Mouse (Mus musculus): ENCODE measurements around the gene Gse1. TPM values are rescaled to one million over a fixed set of nuclear protein-coding genes. Genes with fewer than 3 reads are reported as not detected.

Gse1 gene
- polyA plus RNA-seq, 1 experiment from 2014 or later = 17.8 TPM

DNA sequence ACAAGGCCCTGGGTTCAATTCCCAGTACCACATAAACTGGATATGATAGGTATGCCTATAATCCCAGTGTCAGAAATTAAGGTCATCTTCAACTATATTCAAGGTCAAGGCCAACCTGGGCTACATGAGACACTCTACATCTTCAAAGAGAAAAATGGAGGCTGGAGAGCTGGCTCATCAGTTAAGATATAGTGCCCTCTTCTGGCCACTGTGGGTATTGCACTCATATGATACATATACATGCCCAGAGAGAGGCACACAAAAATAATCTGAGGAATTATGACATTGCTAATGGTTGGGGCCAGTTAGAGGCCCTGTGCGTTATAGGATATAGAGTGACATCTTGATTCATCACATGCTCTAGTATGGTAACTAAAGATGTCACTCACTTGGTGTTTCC, 205.5 kb downstream of the Gse1 start:
- Histone ChIP-seq H3K4me2 (replicated peaks; ENCODE audit: low read depth, low read length) (no peak overlapping the region), H3K4me1 (replicated peaks; ENCODE audit: control insufficient read depth, insufficient read depth, low read length) (peaks cover 21% of the 10 kb centered on the region), H3K9ac (ENCODE audit: low read depth, low read length) (no peak overlapping the region), H3K27ac (ENCODE audit: low read depth, low read length) (no peak overlapping the region), H3K4me3 (ENCODE audit: low read depth, low read length) (no peak overlapping the region), H3K27me3 (ENCODE audit: control insufficient read depth, insufficient read depth, low read length) (no peaks in the 10 kb centered on the region; the same call in 1 of the 2 replicates), H3K9me3 (ENCODE audit: control insufficient read depth, low read length) (peaks cover 2% of the 10 kb centered on the region; the same call in 1 of the 2 replicates), H3K36me3 (ENCODE audit: control insufficient read depth, insufficient read depth, low read length) (no peaks in the 10 kb centered on the region)
- DNase-seq (ENCODE audit: low spot score) = no peak
- no peak for ATAC-seq (ENCODE audit: low FRiP score)
- 97% methylated on average over 1 of the region's 1 CpGs for WGBS

DNA sequence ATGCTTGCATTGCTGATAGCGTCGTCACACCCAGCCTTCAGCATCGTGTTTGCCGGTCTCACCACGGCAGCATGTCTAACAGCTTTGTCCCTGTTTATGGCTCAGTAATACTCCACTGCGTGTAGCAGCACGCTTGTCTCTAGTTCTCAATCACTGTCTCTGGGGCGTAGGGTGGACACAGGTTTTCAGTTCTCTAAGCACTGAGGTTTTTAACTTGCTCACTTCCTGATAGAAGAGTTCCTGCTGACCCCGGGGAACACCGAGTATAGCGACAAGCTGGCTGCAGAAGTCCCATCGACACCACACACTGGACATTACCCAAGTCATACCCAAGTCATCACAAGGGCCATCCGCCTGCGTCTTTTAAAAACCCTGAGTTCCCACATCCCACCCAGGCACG, 207.5 kb downstream of the Gse1 start:
- no peaks in the 10 kb centered on the region; the same call in 1 of the 2 replicates for H3K27me3 ChIP-seq (ENCODE audit: control insufficient read depth, insufficient read depth, low read length)
- H3K4me1 ChIP-seq (replicated peaks; ENCODE audit: control insufficient read depth, insufficient read depth, low read length) = peaks cover 36% of the 10 kb centered on the region
- H3K9me3 ChIP-seq (ENCODE audit: control insufficient read depth, low read length) = peaks cover 2% of the 10 kb centered on the region; the same call in 1 of the 2 replicates
- H3K27ac ChIP-seq (ENCODE audit: low read depth, low read length) = no peak overlapping the region
- ATAC-seq (ENCODE audit: low FRiP score) (no peak), DNase-seq (ENCODE audit: low spot score) (no peak)
- H3K36me3 ChIP-seq (ENCODE audit: control insufficient read depth, insufficient read depth, low read length) = no peaks in the 10 kb centered on the region
- no peak overlapping the region for H3K4me3 ChIP-seq (ENCODE audit: low read depth, low read length)
- H3K4me2 ChIP-seq (replicated peaks; ENCODE audit: low read depth, low read length) = no peak overlapping the region
- H3K9ac ChIP-seq (ENCODE audit: low read depth, low read length) = no peak overlapping the region
- 93% methylated on average over 15 of the region's 15 CpGs for WGBS

DNA sequence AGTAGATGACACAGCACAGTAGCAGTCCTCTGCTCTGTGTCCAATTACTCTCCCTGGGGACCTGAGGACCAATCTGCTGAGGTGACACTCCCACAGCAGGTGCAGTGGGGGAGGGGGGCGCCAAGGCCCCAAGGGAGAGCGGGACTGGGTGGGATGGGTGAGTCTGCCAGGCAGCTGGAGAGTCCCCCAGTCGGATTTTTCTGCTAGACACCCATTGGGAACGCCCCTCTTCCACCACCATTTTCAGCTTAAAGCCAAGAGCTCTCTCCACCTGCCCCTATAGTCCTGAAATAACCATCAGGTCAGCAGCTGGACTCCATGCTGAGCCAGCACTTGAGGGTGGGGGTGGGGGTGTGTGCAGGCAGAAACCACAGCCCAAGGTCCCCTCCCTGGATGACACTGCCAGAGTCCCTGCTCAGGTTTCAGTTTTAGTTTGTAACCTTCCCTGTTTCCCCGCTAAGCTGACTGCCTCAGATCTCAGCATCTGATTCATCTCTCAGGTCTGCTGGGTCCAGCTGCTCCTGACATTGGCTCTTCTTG, 208.3 kb downstream of the Gse1 start:
- H3K27ac ChIP-seq (ENCODE audit: low read depth, low read length) = no peak overlapping the region
- no peaks in the 10 kb centered on the region; the same call in 1 of the 2 replicates for H3K27me3 ChIP-seq (ENCODE audit: control insufficient read depth, insufficient read depth, low read length)
- no peak overlapping the region for H3K9ac ChIP-seq (ENCODE audit: low read depth, low read length)
- H3K4me2 ChIP-seq (replicated peaks; ENCODE audit: low read depth, low read length) = no peak overlapping the region
- no peaks in the 10 kb centered on the region for H3K36me3 ChIP-seq (ENCODE audit: control insufficient read depth, insufficient read depth, low read length)
- ATAC-seq (ENCODE audit: low FRiP score) (no peak), DNase-seq (ENCODE audit: low spot score) (no peak)
- no peak overlapping the region for H3K4me3 ChIP-seq (ENCODE audit: low read depth, low read length)
- peaks cover 38% of the 10 kb centered on the region for H3K4me1 ChIP-seq (replicated peaks; ENCODE audit: control insufficient read depth, insufficient read depth, low read length)
- H3K9me3 ChIP-seq (ENCODE audit: control insufficient read depth, low read length) = peaks cover 2% of the 10 kb centered on the region; the same call in 1 of the 2 replicates
- 43% methylated on average over 5 of the region's 5 CpGs for WGBS

DNA sequence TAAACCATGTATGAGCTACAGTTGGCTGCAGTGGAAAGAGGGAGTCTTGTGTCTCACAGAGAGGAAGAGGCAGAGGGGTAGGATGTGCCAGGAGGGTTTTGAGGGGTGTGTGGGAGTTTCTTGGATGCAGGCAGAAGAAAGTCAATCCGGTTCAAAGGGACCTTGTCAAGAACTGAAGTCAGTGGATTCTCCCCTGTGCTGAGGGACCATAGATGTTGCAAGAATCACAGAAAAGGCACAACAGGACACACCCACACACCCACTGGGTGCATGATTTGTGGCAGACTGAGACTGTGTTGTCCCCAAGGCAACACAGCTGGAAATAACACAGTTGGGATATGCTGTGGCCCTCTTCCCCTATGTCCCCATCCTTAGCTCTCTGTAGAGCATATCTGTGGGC, 209.0 kb downstream of the Gse1 start:
- Histone ChIP-seq H3K4me3 (ENCODE audit: low read depth, low read length) (no peak overlapping the region), H3K36me3 (ENCODE audit: control insufficient read depth, insufficient read depth, low read length) (no peaks in the 10 kb centered on the region), H3K27me3 (ENCODE audit: control insufficient read depth, insufficient read depth, low read length) (no peaks in the 10 kb centered on the region; the same call in 1 of the 2 replicates), H3K4me1 (replicated peaks; ENCODE audit: control insufficient read depth, insufficient read depth, low read length) (peaks cover 38% of the 10 kb centered on the region), H3K9ac (ENCODE audit: low read depth, low read length) (no peak overlapping the region), H3K4me2 (replicated peaks; ENCODE audit: low read depth, low read length) (no peak overlapping the region), H3K9me3 (ENCODE audit: control insufficient read depth, low read length) (peaks cover 2% of the 10 kb centered on the region; the same call in 1 of the 2 replicates), H3K27ac (ENCODE audit: low read depth, low read length) (no peak overlapping the region)
- no peak for ATAC-seq (ENCODE audit: low FRiP score)
- WGBS = 70% methylated on average over 1 of the region's 1 CpGs
- no peak for DNase-seq (ENCODE audit: low spot score)

DNA sequence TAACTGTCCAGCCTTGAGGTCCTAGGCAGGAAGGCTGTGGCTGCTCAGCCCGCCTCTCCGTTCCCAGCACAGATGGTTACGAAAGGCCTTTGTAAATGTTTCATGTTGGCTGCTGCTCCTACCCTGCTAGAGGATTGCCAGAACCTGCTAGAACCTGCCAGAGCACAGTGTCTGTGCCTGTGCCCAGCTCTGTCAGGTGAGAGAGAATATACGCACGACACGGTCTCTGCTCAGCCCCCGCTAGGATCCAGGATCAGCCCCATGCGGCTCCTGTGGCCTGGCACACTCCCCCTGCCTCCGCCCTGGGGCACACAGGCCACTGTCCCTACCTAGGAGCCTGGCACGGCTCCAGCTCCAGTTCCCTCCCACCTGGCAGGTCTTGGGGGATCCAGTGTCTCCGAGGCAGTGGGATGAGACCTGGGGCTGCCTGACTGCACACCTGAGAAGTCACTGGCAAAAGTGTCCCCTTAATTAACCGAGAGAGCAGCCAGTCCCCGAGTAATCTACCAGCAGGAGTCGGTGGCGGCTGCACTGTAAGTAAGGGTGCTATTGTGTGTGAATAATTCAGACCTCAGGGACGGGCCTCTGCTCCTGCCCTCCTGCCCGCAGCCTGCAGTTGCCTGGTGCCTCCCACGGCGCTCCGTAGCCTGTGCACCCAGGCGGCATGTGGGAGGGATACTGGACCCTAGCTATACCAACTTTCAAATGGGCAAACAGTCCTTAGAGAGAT, 209.6 kb downstream of the Gse1 start:
- no peak overlapping the region for H3K9ac ChIP-seq (ENCODE audit: low read depth, low read length)
- H3K9me3 ChIP-seq (ENCODE audit: control insufficient read depth, low read length) = peaks cover 2% of the 10 kb centered on the region; the same call in 1 of the 2 replicates
- H3K27me3 ChIP-seq (ENCODE audit: control insufficient read depth, insufficient read depth, low read length) = no peaks in the 10 kb centered on the region; the same call in 1 of the 2 replicates
- H3K36me3 ChIP-seq (ENCODE audit: control insufficient read depth, insufficient read depth, low read length) = no peaks in the 10 kb centered on the region
- ATAC-seq (ENCODE audit: low FRiP score) = no peak
- H3K4me3 ChIP-seq (ENCODE audit: low read depth, low read length) = no peak overlapping the region
- H3K27ac ChIP-seq (ENCODE audit: low read depth, low read length) = peak overlapping the region; percentile 47; the same call in 1 of the 2 replicates
- H3K4me2 ChIP-seq (replicated peaks; ENCODE audit: low read depth, low read length) = no peak overlapping the region
- peaks cover 38% of the 10 kb centered on the region for H3K4me1 ChIP-seq (replicated peaks; ENCODE audit: control insufficient read depth, insufficient read depth, low read length)
- WGBS = 72% methylated on average over 21 of the region's 21 CpGs
- no peak for DNase-seq (ENCODE audit: low spot score)

DNA sequence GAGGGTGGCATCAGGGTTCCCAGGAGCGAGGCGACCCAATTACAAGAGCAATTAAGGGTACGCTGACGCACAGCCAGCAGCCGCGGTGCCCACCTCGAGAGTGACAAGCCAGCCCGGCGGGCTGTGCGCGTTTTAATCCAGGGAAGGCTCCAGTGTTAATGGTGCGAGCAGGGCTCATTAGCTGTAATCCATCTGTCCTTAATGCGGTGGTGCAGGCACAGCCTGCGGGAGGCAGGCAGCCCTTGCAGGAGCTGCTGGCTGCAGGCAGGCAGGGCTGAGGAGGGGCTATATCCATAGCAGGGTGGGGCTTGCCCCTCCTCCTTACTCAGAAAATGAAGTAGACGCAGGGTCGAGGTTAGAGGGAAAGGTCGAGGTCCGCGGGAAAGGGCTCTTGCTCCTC, 211.1 kb downstream of the Gse1 start:
- peak; percentile 55 for DNase-seq (ENCODE audit: low spot score)
- no peak overlapping the region for H3K9ac ChIP-seq (ENCODE audit: low read depth, low read length)
- no peak overlapping the region for H3K4me3 ChIP-seq (ENCODE audit: low read depth, low read length)
- WGBS = 5% methylated on average over 19 of the region's 19 CpGs
- no peak overlapping the region for H3K4me2 ChIP-seq (replicated peaks; ENCODE audit: low read depth, low read length)
- H3K4me1 ChIP-seq (replicated peaks; ENCODE audit: control insufficient read depth, insufficient read depth, low read length) = peaks cover 38% of the 10 kb centered on the region
- ATAC-seq (ENCODE audit: low FRiP score) = peak; percentile 77
- no peaks in the 10 kb centered on the region for H3K36me3 ChIP-seq (ENCODE audit: control insufficient read depth, insufficient read depth, low read length)
- H3K27me3 ChIP-seq (ENCODE audit: control insufficient read depth, insufficient read depth, low read length) = no peaks in the 10 kb centered on the region; the same call in 1 of the 2 replicates
- no peaks in the 10 kb centered on the region for H3K9me3 ChIP-seq (ENCODE audit: control insufficient read depth, low read length)
- peak overlapping the region; percentile 47 for H3K27ac ChIP-seq (ENCODE audit: low read depth, low read length)

DNA sequence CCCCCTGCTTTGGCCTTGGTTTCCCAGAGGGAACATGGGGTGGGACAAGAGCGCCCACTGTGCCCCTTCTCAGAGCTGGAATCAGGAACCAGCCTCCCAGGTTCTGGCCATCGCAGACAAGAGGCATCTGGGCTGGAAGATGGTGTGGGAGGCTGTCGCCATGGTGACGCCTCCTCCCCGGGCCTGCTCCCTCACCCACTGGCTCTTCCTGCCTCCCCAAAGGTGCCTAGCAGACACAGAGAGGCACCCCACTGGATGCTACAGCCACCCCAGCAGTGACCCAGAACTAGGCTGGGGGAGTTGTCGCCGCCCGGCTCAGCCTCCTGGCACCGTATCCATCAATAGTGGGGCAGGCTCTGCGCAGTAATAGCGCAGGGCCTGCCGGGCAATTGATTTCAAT, 212.5 kb downstream of the Gse1 start:
- Histone ChIP-seq H3K27me3 (ENCODE audit: control insufficient read depth, insufficient read depth, low read length) (no peaks in the 10 kb centered on the region; the same call in 1 of the 2 replicates), H3K4me1 (replicated peaks; ENCODE audit: control insufficient read depth, insufficient read depth, low read length) (peaks cover 44% of the 10 kb centered on the region), H3K27ac (ENCODE audit: low read depth, low read length) (peak overlapping the region; percentile 44), H3K36me3 (ENCODE audit: control insufficient read depth, insufficient read depth, low read length) (no peaks in the 10 kb centered on the region), H3K9ac (ENCODE audit: low read depth, low read length) (no peak overlapping the region; the same call in 1 of the 2 replicates), H3K9me3 (ENCODE audit: control insufficient read depth, low read length) (no peaks in the 10 kb centered on the region), H3K4me3 (ENCODE audit: low read depth, low read length) (no peak overlapping the region), H3K4me2 (replicated peaks; ENCODE audit: low read depth, low read length) (no peak overlapping the region)
- ATAC-seq (ENCODE audit: low FRiP score) (0 out of 2 replicates have a peak, but pooled peaks have one; percentile 17), DNase-seq (ENCODE audit: low spot score) (no peak)
- WGBS = 62% methylated on average over 12 of the region's 12 CpGs

DNA sequence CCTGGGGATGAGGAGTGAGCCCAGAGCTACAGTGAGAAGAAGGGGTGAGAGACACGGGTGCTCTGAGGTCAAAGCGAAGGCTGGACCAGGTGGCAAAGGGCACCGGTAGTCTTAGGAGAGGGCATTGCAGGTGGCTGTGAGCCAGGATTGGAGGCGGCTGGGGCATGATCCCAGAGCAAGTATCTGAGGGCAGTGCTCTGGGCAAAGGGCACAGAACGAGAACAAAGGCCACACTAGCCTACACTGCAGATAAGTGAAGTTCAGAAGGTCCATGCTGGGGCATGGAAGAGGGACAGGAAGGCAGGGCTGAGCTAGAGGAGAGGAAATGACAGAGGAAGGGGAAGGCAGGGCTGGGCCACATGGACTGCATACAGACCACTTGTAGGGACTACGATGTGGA, 213.4 kb downstream of the Gse1 start:
- no peaks in the 10 kb centered on the region for H3K36me3 ChIP-seq (ENCODE audit: control insufficient read depth, insufficient read depth, low read length)
- ATAC-seq (ENCODE audit: low FRiP score) = no peak
- no peak for DNase-seq (ENCODE audit: low spot score)
- H3K27ac ChIP-seq (ENCODE audit: low read depth, low read length) = peak overlapping the region; percentile 44
- no peaks in the 10 kb centered on the region for H3K9me3 ChIP-seq (ENCODE audit: control insufficient read depth, low read length)
- H3K27me3 ChIP-seq (ENCODE audit: control insufficient read depth, insufficient read depth, low read length) = no peaks in the 10 kb centered on the region; the same call in 1 of the 2 replicates
- H3K9ac ChIP-seq (ENCODE audit: low read depth, low read length) = no peak overlapping the region
- H3K4me3 ChIP-seq (ENCODE audit: low read depth, low read length) = no peak overlapping the region
- 86% methylated on average over 6 of the region's 6 CpGs for WGBS
- H3K4me2 ChIP-seq (replicated peaks; ENCODE audit: low read depth, low read length) = no peak overlapping the region
- H3K4me1 ChIP-seq (replicated peaks; ENCODE audit: control insufficient read depth, insufficient read depth, low read length) = peaks cover 41% of the 10 kb centered on the region

Data from hindbrain, embryonic 11.5 days (tissue).